Mouse (Mus musculus): ENCODE data around the gene Sbk3. TPM values are rescaled to one million over a fixed set of nuclear protein-coding genes. Genes with fewer than 3 reads are reported as not detected.

Gene Sbk3
- 0.08 and 0.10 TPM in 2 replicates for polyA plus RNA-seq (2012; rRNA removed; ENCODE audit: low replicate concordance)

GRCm38 (mm10) chr7:4971068-4971467, at the start of gene Sbk3:
Gene Sbk3, minus strand, starts transcription at chr7:4971168.

GRCm38 (mm10) chr7:5020000-5020681, 49.2 kb upstream of the Sbk3 start, which contains the start of the genes Zfp865 and Ccdc106:
Gene Zfp865, plus strand, starts transcription at chr7:5020376.
Gene Ccdc106, plus strand, starts transcription at chr7:5020553.

DNA sequence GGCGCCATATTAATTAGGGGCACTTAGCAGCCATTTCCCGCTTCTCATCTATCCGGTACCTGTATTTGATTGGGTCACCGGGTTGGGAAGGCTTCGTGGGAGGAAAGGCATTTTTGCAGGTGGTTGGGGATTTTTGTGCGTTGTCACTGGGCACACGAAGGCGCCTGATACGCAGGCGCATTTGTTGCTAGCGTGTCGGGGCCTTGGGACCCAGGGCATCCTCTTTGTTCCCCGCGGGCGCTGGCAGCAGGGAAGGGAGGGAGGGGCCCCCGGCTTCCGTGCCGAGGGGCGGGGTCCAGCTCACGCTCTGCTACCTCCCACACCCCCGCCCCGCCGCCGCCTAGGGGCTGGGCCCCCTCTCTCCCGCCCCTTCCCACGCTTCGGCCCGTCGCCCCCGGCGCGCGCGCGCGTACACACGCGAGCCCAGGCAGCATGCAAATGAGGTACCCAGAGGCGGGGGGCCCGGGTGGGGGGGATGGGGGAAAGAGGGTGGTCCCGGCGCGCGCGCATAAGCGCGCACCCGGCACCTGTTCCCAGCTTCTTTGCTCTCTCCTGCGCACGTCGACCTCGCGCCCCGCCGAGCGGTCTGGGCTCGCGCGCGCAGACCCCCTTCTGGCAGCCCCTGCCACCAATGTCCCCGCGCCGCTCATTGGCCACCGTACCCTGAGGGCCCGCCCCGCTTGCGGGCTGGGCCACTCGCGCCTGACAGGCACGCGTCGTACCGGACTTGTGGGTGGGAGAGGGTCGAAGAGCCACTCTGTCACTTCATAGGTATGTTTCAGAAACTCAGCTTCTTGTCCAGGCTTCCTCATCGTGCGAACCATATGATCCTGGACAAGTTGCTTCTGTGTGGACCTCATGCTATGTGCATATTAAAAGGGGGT, 44.4 kb upstream of the Sbk3 start, which contains the start of gene Gm44973:
Gm44973 (plus strand) TSS at position 379 of the 884 bp plus-strand sequence.

DNA sequence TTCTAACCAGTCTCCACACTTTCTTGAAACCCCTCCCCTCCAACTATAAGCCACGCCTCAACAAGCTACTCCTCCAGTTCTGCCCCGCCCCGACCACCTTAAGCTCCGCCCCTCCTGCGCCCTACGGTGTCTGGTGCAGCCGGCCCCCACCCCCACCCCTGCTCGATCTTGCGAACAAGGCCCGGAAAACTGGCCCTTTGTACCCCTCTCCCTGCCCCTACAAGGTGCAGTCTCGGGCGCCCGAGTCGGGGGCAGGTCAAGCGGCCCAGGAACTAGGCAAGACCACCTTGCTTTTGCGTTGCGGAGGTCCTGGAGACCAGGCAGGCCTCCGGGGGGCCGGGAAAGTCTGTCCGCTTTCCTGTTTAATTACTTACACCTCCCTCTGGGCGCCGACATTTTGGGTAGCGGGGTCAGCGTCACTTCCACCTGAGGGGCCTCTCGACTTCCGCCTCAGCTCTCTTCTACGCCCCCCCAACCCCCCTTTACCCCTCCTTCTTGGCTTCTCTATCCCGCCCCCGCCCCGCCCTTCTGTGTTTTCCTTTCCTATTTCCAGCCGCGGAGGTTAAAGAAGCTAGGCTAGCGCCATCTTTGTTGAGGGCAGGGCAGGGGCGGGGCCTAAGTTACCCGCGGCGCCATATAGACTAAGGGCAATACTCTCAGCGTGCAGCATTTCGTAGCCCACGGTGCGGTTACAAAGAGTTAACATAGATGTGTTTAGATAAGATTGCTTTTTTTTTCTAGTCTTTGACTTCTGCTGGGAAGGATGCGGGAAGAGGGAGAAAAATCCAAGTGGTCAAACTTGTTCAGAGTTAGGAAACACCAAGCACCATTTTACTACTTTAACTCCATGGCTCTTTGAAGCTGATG, 43.5 kb upstream of the Sbk3 start, which contains the start of the genes Zfp524 and Fiz1:
Zfp524 (plus strand) TSS at position 165 of the 867 bp plus-strand sequence.
Fiz1 (minus strand) TSS at position 447 of the 867 bp plus-strand sequence.

DNA sequence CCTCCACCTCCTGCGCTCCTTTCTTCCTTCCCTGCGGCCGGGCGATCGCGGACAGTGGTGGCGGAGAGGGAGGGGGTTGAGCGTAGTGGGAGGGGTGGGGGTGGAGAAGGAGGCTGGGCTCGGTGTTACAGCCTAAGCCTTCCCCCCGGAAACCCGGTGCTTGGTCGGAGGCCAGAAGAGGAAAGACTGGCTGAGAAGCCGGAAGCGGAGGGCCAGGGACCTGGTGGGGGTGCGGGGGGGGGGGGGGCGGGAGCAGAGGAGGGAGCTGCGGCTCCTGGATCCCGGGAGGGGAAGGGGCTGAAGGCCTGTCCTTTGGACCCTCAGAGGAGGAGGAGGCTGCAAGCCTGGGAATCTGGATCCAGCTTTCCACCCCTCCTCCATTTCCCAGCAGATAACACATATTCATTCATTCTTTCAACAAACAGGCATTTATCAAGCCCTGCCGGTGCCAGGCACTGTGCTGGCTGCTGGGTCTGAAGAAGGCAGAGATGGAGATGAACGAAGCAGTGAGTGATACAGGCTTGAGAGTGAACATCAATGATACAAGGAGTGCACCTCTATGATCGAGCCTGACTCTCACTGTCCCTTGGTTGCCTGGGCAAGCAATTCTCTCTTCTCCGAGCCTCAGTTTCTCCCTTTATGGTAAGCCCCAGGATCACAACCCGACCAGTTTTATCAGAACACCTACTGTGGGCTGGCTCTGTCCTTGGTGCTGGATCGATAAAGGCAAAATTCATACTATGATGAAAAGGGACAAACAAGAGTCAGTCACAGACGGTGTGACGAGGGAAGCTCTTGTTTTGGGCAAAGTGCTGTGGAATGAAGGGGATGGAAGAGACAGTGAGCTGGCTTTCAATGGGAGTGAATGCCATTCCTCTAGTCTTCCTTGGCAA, 25.3 kb upstream of the Sbk3 start, which contains the start of gene Zfp579:
Zfp579 (minus strand) TSS at position 156 of the 893 bp plus-strand sequence.

DNA sequence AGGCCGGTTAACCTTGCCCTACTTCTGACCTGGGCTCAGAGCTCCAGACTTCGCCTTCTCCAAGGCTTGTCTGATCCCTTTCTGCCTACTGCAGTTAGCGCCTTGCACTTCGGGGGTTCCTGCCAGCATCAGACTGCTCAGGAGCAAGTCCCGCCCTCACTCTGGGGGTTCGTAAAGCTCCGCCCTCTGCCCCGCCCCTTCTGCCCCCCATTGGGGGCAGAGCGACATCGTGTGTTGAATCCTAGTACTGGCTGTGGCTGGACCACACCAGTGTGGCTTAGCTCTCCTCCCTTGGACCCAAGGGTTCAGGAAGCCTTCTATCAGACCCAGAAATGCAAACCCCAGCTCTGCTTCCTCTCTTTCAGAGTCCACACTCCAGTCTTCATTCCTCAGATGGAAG, 6.7 kb downstream of the Sbk3 start, which contains the start of gene Sbk2:
Sbk2 (minus strand) TSS at position 135 of the 400 bp plus-strand sequence.

DNA sequence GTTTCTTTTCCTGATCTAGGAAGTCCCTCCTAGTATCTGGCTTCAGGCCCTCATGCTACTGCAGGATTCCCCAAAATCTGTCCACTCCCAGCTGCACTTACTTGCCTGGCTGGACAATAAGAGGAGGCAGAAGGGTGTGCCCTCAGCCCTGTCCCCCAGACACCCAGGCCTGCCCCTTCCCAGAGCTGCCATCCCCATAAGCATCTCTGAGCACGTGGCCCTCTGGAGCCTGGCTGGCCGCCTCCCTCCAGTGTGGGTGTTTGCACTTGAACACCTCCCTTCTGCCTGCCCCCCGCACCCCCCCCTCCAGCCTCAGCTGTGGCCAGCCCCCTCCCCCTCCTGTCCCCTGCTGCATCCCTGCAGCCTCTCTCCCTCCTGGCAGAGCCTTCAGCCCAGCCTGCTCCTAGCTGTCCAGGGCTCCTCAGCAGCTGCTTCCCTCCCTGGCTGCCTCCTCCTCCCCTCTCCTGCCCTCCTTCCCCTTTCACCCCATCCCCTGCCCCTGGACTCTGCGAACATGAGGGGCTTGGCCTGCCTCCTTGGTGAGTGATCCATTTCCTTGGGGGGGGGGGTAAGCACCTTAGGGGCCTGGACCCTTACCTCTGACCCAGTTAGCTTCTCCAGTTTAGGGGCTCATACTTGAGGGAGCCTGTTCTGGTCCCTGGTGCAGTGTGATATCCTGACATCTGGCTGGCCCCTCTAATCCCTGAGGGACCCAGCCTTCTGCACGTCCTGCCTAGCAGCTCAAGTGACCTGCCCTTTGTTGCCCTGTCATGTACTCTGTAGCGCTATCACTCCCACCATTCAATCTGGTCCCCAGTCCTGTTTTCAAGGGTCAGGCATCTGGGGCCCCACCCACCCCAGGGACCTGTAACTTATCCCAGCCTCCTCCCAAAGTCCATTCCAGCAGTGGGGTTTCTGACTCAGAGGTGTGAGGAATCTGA, 45.3 kb downstream of the Sbk3 start, which contains the start of gene Ssc5d:
Ssc5d (plus strand) TSS at position 345 of the 941 bp plus-strand sequence.

DNA sequence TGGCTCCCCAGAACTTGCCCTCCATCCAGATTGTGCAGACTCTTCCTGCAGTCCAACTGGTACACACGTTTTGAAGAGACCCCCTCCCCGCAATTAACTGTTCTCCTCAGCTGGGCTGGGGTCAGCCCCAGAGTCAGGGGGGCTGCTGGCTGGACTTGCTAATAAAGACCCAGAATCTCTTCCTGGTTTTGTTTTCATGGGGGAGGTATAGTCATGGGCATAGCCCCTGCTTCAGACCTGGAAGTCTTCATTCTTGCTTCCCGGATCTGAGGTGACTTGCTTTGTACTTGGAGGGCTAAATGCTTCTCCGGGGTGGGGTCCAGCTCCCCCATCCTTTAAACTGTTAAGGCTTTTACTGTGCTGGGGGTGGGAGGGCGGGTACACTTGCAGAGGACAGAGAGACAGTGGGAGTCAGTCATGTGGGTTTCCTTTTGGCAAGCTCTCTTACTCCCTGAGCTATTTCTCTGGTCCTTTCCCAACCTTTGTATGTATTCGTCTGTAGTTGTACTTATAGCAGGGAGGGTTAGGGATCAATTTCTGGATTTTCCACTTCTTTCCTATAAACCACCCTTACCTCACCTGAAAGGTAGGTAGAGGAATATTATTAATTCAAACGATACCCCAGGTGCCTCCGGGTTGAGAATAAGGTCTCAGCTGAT, 49.0 kb downstream of the Sbk3 start, which contains the start of gene Nat14:
Nat14 (plus strand) TSS at position 205 of the 659 bp plus-strand sequence.

Other genes starting within 250 kb of the Sbk3 start
- 1.5 and 1.7 TPM in 2 replicates for gene Tmem150b, start 245.9 kb downstream of the Sbk3 start, polyA plus RNA-seq (2012; rRNA removed; ENCODE audit: low replicate concordance)
- gene Kmt5c, start 231.1 kb downstream of the Sbk3 start, polyA plus RNA-seq (2012; rRNA removed; ENCODE audit: low replicate concordance) = 69.5 and 121 TPM in 2 replicates
- 20.8 and 97.5 TPM in 2 replicates for gene Cox6b2, start 218.1 kb downstream of the Sbk3 start, polyA plus RNA-seq (2012; rRNA removed; ENCODE audit: low replicate concordance)
- gene Fam71e2, start 199.9 kb downstream of the Sbk3 start, polyA plus RNA-seq (2012; rRNA removed; ENCODE audit: low replicate concordance) = not detected in 2 replicates
- gene Il11, start 188.3 kb downstream of the Sbk3 start, polyA plus RNA-seq (2012; rRNA removed; ENCODE audit: low replicate concordance) = 0.11 and 0.45 TPM in 2 replicates
- gene Tmem190, start 188.2 kb downstream of the Sbk3 start, polyA plus RNA-seq (2012; rRNA removed; ENCODE audit: low replicate concordance) = not detected in 2 replicates
- 13.9 and 33.7 TPM in 2 replicates for gene Tmem238, start 181.5 kb downstream of the Sbk3 start, polyA plus RNA-seq (2012; rRNA removed; ENCODE audit: low replicate concordance)
- gene Rpl28, start 178.3 kb downstream of the Sbk3 start, polyA plus RNA-seq (2012; rRNA removed; ENCODE audit: low replicate concordance) = 303 and 400 TPM in 2 replicates
- gene Ube2s, start 158.6 kb downstream of the Sbk3 start, polyA plus RNA-seq (2012; rRNA removed; ENCODE audit: low replicate concordance) = 249 and 346 TPM in 2 replicates
- 0.04 and 0.87 TPM in 2 replicates for gene Shisa7, start 126.5 kb downstream of the Sbk3 start, polyA plus RNA-seq (2012; rRNA removed; ENCODE audit: low replicate concordance)
- 22.3 and 43.4 TPM in 2 replicates for gene Isoc2b, start 100.9 kb downstream of the Sbk3 start, polyA plus RNA-seq (2012; rRNA removed; ENCODE audit: low replicate concordance)
- gene Isoc2a, start 94.0 kb downstream of the Sbk3 start, polyA plus RNA-seq (2012; rRNA removed; ENCODE audit: low replicate concordance) = 43.3 and 99.8 TPM in 2 replicates
- 0.09 and 0.67 TPM in 2 replicates for gene Gm36210, start 64.7 kb downstream of the Sbk3 start, polyA plus RNA-seq (2012; rRNA removed; ENCODE audit: low replicate concordance)
- 8.7 and 16.0 TPM in 2 replicates for gene Zfp628, start 56.0 kb downstream of the Sbk3 start, polyA plus RNA-seq (2012; rRNA removed; ENCODE audit: low replicate concordance)
- 3.0 and 16.9 TPM in 2 replicates for gene Nat14, start 49.1 kb downstream of the Sbk3 start, polyA plus RNA-seq (2012; rRNA removed; ENCODE audit: low replicate concordance)
- 17.4 and 38.7 TPM in 2 replicates for gene Ssc5d, start 45.4 kb downstream of the Sbk3 start, polyA plus RNA-seq (2012; rRNA removed; ENCODE audit: low replicate concordance)
- 0.63 and 0.77 TPM in 2 replicates for gene Sbk2, start 6.8 kb downstream of the Sbk3 start, polyA plus RNA-seq (2012; rRNA removed; ENCODE audit: low replicate concordance)
- gene Zfp579, start 25.0 kb upstream of the Sbk3 start, polyA plus RNA-seq (2012; rRNA removed; ENCODE audit: low replicate concordance) = 42.5 and 74.3 TPM in 2 replicates
- gene Zfp524, start 43.2 kb upstream of the Sbk3 start, polyA plus RNA-seq (2012; rRNA removed; ENCODE audit: low replicate concordance) = 34.8 and 37.7 TPM in 2 replicates
- 22.7 and 39.7 TPM in 2 replicates for gene Fiz1, start 43.5 kb upstream of the Sbk3 start, polyA plus RNA-seq (2012; rRNA removed; ENCODE audit: low replicate concordance)
- gene Gm44973, start 44.3 kb upstream of the Sbk3 start, polyA plus RNA-seq (2012; rRNA removed; ENCODE audit: low replicate concordance) = 0.26 TPM in 1 of 2 replicates, not detected in the other
- 24.3 and 43.2 TPM in 2 replicates for gene Zfp865, start 49.2 kb upstream of the Sbk3 start, polyA plus RNA-seq (2012; rRNA removed; ENCODE audit: low replicate concordance)
- 0.63 and 20.2 TPM in 2 replicates for gene Ccdc106, start 49.4 kb upstream of the Sbk3 start, polyA plus RNA-seq (2012; rRNA removed; ENCODE audit: low replicate concordance)
- gene 4632433K11Rik, start 63.0 kb upstream of the Sbk3 start, polyA plus RNA-seq (2012; rRNA removed; ENCODE audit: low replicate concordance) = not detected in 2 replicates
- 5.2 and 5.6 TPM in 2 replicates for gene Zfp784, start 67.3 kb upstream of the Sbk3 start, polyA plus RNA-seq (2012; rRNA removed; ENCODE audit: low replicate concordance)
- 15.4 and 30.5 TPM in 2 replicates for gene Zfp580, start 80.4 kb upstream of the Sbk3 start, polyA plus RNA-seq (2012; rRNA removed; ENCODE audit: low replicate concordance)
- gene U2af2, start 91.0 kb upstream of the Sbk3 start, polyA plus RNA-seq (2012; rRNA removed; ENCODE audit: low replicate concordance) = 143 and 241 TPM in 2 replicates
- gene Epn1, start 109.1 kb upstream of the Sbk3 start, polyA plus RNA-seq (2012; rRNA removed; ENCODE audit: low replicate concordance) = 151 and 159 TPM in 2 replicates
- gene Rfpl4, start 145.8 kb upstream of the Sbk3 start, polyA plus RNA-seq (2012; rRNA removed; ENCODE audit: low replicate concordance) = not detected in 2 replicates
- 0.57 and 2.0 TPM in 2 replicates for gene Rasl2-9, start 154.8 kb upstream of the Sbk3 start, polyA plus RNA-seq (2012; rRNA removed; ENCODE audit: low replicate concordance)
- gene Vmn1r55, start 178.5 kb upstream of the Sbk3 start, polyA plus RNA-seq (2012; rRNA removed; ENCODE audit: low replicate concordance) = not detected in 2 replicates
- gene Vmn1r56, start 225.6 kb upstream of the Sbk3 start, polyA plus RNA-seq (2012; rRNA removed; ENCODE audit: low replicate concordance) = not detected in 2 replicates
- gene Vmn1r57, start 247.3 kb upstream of the Sbk3 start, polyA plus RNA-seq (2012; rRNA removed; ENCODE audit: low replicate concordance) = not detected in 2 replicates

Data from subcutaneous adipose tissue, adult 2 months (tissue).